Mouse (Mus musculus) midbrain, embryonic 11.5 days (tissue): ENCODE results near the gene Gm19345. TPM values are rescaled to one million over a fixed set of nuclear protein-coding genes. Genes with fewer than 3 reads are reported as not detected.

Experiments used
- ATAC-seq: fragments of 200-750 bp; cut with Nextera tagmentation; 2 replicates; pipeline ENCODE4 v1.8.0; 2017; ENCODE audit warnings: moderate TSS enrichment, moderate library complexity; ENCODE audit not compliant: low FRiP score
- DNase-seq: peaks from one replicate; pipeline ENCODE4 v3.0.0; 2015; ENCODE audit warnings: low spot score; ENCODE audit errors: missing footprints
- H3K27ac ChIP-seq: fragments of 300-500 bp; sonication (generic); 2 replicates; pipeline ENCODE4 v1.5.1; 2014; ENCODE audit warnings: low read depth, low read length
- H3K27me3 ChIP-seq: fragments of 300-500 bp; sonication (generic); 2 replicates; pipeline ENCODE4 v1.6.1; 2014; ENCODE audit warnings: mild to moderate bottlenecking, low read length, moderate library complexity, mixed read lengths; ENCODE audit not compliant: control insufficient read depth, insufficient read depth
- H3K36me3 ChIP-seq: fragments of 300-500 bp; sonication (generic); 2 replicates; pipeline ENCODE4 v1.6.1; 2014; ENCODE audit warnings: mild to moderate bottlenecking, low read length, moderate library complexity, mixed read lengths; ENCODE audit not compliant: control insufficient read depth, insufficient read depth
- H3K4me1 ChIP-seq: fragments of 300-500 bp; sonication (generic); 2 replicates; pipeline ENCODE4 v1.6.1; 2014; ENCODE audit warnings: low read length; ENCODE audit not compliant: control insufficient read depth, insufficient read depth
- H3K4me2 ChIP-seq: fragments of 300-500 bp; sonication (generic); 2 replicates; pipeline ENCODE4 v1.6.1; 2014; ENCODE audit warnings: mild to moderate bottlenecking, moderate library complexity
- H3K4me3 ChIP-seq: fragments of 300-500 bp; sonication (generic); 2 replicates; pipeline ENCODE4 v1.5.1; 2014; ENCODE audit warnings: low read depth, low read length
- H3K9ac ChIP-seq: fragments of 300-500 bp; sonication (generic); 2 replicates; pipeline ENCODE4 v1.6.1; 2014; ENCODE audit warnings: low read length
- H3K9me3 ChIP-seq: fragments of 300-500 bp; sonication (generic); 2 replicates; pipeline ENCODE4 v1.6.1; 2016; ENCODE audit warnings: low read length; ENCODE audit not compliant: control insufficient read depth
- WGBS: fragments of 180-500 bp; shearing (Covaris S2); extraction: QIAGEN DNeasy Blood & Tissue Kit; methylation state at CpG from one replicate; pipeline ENCODE4 v1.1.7; 2014; 5-methylcytosine and 5-hydroxymethylcytosine counted together
- polyA plus RNA-seq: library from polyadenylated mRNA; unstranded; fragments of >200 nt; fragmentation: Nextera tagmentation; extraction: Ambion mirVana; gene quantifications from 2 replicates; pipeline ENCODE4 v1.2.1, GENCODE M21; 2014

The Gm19345 gene
- polyA plus RNA-seq, 1 experiment from 2014 or later = not detected

DNA sequence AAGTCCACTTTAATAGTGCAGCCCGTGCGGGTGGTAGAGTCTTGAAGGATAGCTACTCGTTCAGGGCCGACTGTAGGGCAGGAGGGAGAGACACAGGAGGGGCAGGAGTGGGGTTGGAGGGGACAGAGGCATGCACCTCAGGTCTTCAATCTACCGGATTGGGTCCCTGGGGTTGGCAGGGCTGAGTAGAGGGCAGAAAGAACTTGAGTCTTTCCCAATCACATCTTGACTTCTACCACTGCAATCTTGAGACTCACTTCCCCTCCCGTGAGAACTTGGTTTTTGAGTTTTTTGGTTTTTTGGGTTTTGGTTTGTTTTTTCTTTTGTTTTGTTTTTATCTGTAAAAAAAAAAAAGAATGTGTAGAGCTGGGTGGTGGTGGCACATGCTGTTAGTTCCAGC is 4.5 kb downstream of the Gm19345 start:
- H3K4me2 ChIP-seq = no peak overlapping the region
- ATAC-seq = no peak
- no peak overlapping the region for H3K4me3 ChIP-seq
- no peak overlapping the region for H3K27ac ChIP-seq
- WGBS = 86% methylated on average over 6 of the region's 6 CpGs
- H3K36me3 ChIP-seq = no peaks in the 10 kb centered on the region
- DNase-seq = peak; percentile 67
- no peaks in the 10 kb centered on the region for H3K9me3 ChIP-seq
- no peaks in the 10 kb centered on the region for H3K4me1 ChIP-seq
- H3K9ac ChIP-seq = no peak overlapping the region
- H3K27me3 ChIP-seq = peaks cover 3% of the 10 kb centered on the region; the same call in 1 of the 2 replicates

DNA sequence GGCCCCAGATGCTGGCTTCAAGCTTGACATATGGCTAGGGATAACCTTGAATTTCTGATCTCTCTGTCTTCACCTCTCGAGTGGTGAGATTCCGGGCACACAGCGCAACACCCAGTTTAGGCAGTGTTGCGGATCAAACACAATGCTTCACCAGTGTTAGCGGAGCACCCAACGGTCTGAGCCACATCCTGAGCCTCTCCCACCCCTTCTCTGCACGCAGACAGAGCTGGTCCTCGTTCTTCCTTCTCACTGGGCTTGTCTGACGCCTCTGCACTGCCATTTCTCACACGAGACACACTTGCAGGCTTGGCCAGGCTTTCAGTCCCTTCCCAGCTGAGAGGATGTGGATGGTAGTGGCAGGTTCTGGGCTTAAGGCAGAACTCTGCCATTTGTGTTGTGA is 7.9 kb downstream of the Gm19345 start:
- H3K4me2 ChIP-seq = no peak overlapping the region
- no peaks in the 10 kb centered on the region for H3K9me3 ChIP-seq
- H3K36me3 ChIP-seq = no peaks in the 10 kb centered on the region
- ATAC-seq (no peak), DNase-seq (peak; percentile 53)
- no peak overlapping the region for H3K27ac ChIP-seq
- no peaks in the 10 kb centered on the region for H3K4me1 ChIP-seq
- 80% methylated on average over 10 of the region's 10 CpGs for WGBS
- no peak overlapping the region for H3K9ac ChIP-seq
- H3K4me3 ChIP-seq = no peak overlapping the region
- H3K27me3 ChIP-seq = no peaks in the 10 kb centered on the region

DNA sequence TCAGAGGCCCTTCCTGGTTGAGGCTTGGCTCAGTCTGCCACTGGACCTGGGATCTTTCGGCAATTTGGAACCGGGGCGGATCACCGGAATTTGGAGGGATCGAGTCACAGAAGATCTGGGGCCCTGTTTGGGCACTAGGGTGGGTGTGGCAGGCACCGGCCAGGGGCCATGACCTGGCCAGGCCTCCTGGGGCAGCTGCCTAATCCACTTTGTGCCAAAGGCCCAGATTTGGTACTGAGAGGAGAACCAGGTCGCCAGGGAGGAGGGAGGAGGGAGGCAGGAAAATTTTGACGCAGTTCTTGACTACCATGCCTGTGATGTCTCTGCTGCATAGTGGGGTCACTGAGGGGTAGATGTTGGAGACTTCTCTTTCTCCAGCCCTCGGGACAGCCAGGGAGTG is 9.4 kb downstream of the Gm19345 start, which contains the start of gene Ceacam16:
TSS of gene Ceacam16 (minus strand) at position 101 of the 400 bp plus-strand sequence.
- Histone ChIP-seq H3K4me2 (no peak within 1 kb of the TSS), H3K9me3 (no peaks in the 10 kb centered on the region), H3K4me1 (no peaks in the 10 kb centered on the region), H3K4me3 (no peak within 1 kb of the TSS), H3K27ac (no peak within 1 kb of the TSS), H3K36me3 (no peaks in the 10 kb centered on the region), H3K9ac (no peak within 1 kb of the TSS), H3K27me3 (no peaks in the 10 kb centered on the region)
- 78% methylated on average over 9 of the region's 9 CpGs for WGBS
- DNase-seq (no peak), ATAC-seq (no peak)

GRCm38 (mm10) chr7:19864241-19864640 is 12.4 kb downstream of the Gm19345 start:
- H3K4me1 ChIP-seq = no peaks in the 10 kb centered on the region
- no peak overlapping the region for H3K4me3 ChIP-seq
- H3K27me3 ChIP-seq = no peaks in the 10 kb centered on the region
- WGBS = 28% methylated on average over 2 of the region's 2 CpGs
- no peaks in the 10 kb centered on the region for H3K36me3 ChIP-seq
- H3K27ac ChIP-seq = no peak overlapping the region
- no peak overlapping the region for H3K4me2 ChIP-seq
- no peak for ATAC-seq
- H3K9me3 ChIP-seq = no peaks in the 10 kb centered on the region
- no peak for DNase-seq
- H3K9ac ChIP-seq = no peak overlapping the region

DNA sequence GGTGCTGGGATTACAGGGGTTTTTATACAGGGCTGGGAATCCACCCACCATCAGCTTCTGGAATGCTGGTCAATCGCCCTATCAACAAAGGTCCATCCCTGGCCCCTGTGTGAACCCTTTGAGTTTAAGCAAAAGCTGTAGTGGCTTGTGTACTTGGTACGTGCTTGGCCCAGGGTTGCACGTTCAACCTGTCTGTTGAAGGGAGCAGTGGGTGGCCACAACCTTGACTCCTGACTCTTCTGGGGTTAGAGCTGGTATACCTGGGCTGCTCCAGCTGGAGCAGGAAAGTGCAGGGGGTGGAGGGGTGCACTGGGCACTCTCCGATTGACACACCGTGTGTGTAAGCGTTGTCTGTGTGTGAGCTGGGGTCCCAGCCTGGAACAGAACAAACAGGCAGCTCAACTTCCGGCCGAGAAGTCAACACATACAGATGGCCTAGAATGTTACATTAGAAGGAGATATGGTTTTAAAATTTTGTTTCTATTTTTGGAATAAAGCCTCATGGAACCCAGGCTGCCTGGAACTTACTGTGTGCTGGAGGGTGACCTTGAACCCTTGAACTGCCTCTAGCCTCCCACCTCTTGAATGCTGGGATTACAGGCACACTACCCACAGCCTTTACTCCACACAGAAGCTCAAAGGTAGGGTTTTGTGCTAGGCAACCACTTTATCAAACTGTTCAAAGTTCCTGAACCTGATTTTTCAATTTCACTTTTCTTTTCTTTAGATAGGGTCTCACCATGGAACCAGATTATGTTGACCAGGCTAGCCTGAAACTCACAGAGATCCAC is 13.6 kb downstream of the Gm19345 start:
- Histone ChIP-seq H3K4me3 (no peak overlapping the region), H3K4me1 (no peaks in the 10 kb centered on the region), H3K9ac (no peak overlapping the region), H3K9me3 (no peaks in the 10 kb centered on the region), H3K27me3 (no peaks in the 10 kb centered on the region), H3K36me3 (no peaks in the 10 kb centered on the region), H3K4me2 (no peak overlapping the region), H3K27ac (no peak overlapping the region)
- ATAC-seq = no peak
- DNase-seq = no peak
- 82% methylated on average over 8 of the region's 8 CpGs for WGBS

- ATAC-seq (no peak), DNase-seq (no peak)
- Histone ChIP-seq H3K4me1 (no peaks in the 10 kb centered on the region), H3K9me3 (no peaks in the 10 kb centered on the region), H3K27ac (no peak overlapping the region), H3K9ac (no peak overlapping the region), H3K4me2 (no peak overlapping the region), H3K27me3 (no peaks in the 10 kb centered on the region), H3K36me3 (no peaks in the 10 kb centered on the region), H3K4me3 (no peak overlapping the region)
- 90% methylated on average over 6 of the region's 6 CpGs for WGBS
Measured at GRCm38 (mm10) chr7:19866490-19866889, 14.7 kb downstream of the Gm19345 start.

DNA sequence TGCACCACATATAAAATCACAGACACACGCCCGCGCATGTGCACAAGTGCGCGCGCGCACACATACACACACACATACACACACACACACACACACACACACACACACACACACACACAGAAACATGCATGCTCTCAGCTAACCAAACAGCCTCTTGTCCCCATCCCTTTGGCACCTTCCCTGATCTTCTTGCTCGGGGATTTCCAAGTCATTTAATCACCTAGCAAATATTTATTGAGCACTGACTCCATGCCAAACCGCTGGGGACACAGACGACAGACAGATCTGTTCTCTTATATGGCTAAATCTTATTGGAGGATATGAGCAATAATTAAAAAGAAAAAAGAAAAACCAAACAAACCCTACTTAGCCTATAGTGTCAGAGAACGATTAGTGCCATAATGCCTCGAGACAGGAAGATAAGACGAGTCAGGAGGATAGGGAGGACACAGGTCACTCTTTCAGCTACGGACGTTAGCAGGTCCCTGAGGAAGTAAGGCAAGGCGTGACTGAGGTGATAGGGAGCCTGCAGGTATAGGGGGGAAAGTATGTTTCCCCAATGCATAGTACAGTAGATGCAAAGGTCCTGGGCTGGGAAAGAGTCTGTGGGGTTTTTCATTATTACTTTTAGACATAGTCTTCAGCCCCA is 16.1 kb downstream of the Gm19345 start:
- H3K36me3 ChIP-seq = no peaks in the 10 kb centered on the region
- H3K27ac ChIP-seq = no peak overlapping the region
- H3K9me3 ChIP-seq = no peaks in the 10 kb centered on the region
- H3K4me1 ChIP-seq = no peaks in the 10 kb centered on the region
- WGBS = 86% methylated on average over 16 of the region's 16 CpGs
- no peak overlapping the region for H3K4me2 ChIP-seq
- no peaks in the 10 kb centered on the region for H3K27me3 ChIP-seq
- no peak overlapping the region for H3K9ac ChIP-seq
- DNase-seq (no peak), ATAC-seq (no peak)
- H3K4me3 ChIP-seq = no peak overlapping the region

- Histone ChIP-seq H3K9ac (no peak overlapping the region), H3K27me3 (no peaks in the 10 kb centered on the region), H3K4me2 (no peak overlapping the region), H3K36me3 (no peaks in the 10 kb centered on the region), H3K4me3 (no peak overlapping the region), H3K4me1 (no peaks in the 10 kb centered on the region), H3K27ac (no peak overlapping the region), H3K9me3 (no peaks in the 10 kb centered on the region)
- ATAC-seq = no peak
- no peak for DNase-seq
- WGBS = 67% methylated on average over 10 of the region's 10 CpGs
Measured at GRCm38 (mm10) chr7:19871137-19871621, 19.4 kb downstream of the Gm19345 start.

DNA sequence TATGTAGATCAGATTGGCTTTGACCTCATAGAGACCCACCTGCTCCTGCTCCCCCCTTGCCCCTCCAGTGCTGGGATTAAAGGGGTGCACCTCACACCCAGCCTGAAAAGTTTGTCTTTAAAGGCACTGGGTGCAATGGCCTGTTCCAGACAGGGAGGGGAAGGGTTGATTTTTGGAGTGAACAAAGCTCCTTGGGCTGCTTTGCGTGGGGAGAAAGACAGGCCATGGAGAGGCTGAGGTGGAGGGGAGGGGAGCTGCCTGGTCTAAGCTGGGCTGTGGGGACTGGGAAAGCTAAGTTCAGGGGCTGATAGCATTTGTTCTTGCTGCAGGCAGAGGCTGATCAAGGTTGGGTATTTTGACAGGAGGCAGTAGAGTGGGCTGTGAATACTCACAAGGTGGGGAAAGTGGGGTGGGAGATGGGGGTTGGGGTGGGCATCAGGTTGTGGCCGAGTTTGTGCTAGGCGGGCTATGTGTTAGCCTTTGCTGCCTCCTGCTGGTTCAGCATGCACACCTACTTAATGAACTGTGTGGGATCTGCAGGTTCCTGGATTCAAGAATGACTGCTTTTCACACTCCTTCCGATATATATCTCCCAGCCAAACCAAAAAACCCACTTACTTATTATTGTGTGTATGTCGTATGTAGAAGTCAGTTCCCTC is 20.3 kb downstream of the Gm19345 start:
- DNase-seq (no peak), ATAC-seq (no peak)
- Histone ChIP-seq H3K27me3 (no peaks in the 10 kb centered on the region), H3K36me3 (no peaks in the 10 kb centered on the region), H3K4me1 (no peaks in the 10 kb centered on the region), H3K4me2 (no peak overlapping the region), H3K9me3 (no peaks in the 10 kb centered on the region), H3K27ac (no peak overlapping the region), H3K4me3 (no peak overlapping the region), H3K9ac (no peak overlapping the region)
- 44% methylated on average over 5 of the region's 5 CpGs for WGBS
